Mouse (Mus musculus): Measurements from ENCODE around the gene Tbc1d1.

Tbc1d1 gene

GRCm38 (mm10) chr5:64155861-64156550, at the start of gene Tbc1d1:
TSS of gene Tbc1d1 (plus strand) at chr5:64156305.
- DNase-seq (ENCODE audit: low read depth), result no peak

- no peak for DNase-seq (ENCODE audit: low read depth)
These were observed 48.4 kb upstream of the Tbc1d1 start for GRCm38 (mm10) chr5:64107596-64108289.

DNA sequence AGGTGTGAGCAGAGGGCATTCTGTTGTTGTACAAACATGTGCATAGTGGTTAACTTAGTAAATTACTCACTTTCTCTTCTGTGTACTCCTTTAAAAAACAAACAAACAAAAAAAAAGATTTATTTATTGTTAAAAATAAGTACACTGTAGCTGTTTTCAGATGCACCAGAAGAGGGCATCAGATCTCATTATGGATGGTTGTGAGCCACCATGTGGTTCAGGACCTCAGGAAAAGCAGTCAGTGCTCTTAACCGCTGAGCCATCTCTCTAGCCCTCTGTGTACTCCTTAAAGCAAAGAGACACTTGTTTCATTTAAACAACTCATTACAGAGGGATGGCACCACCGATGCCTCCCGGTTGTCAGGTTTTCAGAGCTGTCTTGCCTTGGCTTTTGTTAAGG, 46.9 kb upstream of the Tbc1d1 start:
- no peak for DNase-seq (ENCODE audit: low read depth)

GRCm38 (mm10) chr5:64112360-64112759, 43.7 kb upstream of the Tbc1d1 start:
- peak; percentile 86 for DNase-seq (ENCODE audit: low read depth)

DNA sequence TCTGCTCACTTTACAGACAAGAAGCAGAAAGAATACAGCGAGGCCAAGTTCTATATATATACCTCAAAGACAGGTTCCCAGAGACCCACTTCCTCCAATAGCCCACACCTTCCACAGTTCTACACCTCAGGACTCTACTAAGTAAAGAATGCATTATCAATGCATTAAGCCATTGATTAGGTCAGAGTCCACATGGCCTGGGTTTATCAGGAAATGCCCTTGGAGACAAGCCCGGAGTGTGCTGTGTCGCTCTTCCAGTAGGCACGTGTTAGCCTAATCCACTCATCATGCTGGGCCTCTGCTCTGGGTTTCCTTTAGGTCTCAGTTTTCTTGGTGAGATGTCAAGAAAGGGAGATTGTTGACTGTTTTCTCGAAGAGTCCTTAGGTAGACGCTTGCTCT, 41.9 kb upstream of the Tbc1d1 start:
- DNase-seq (ENCODE audit: low read depth), result no peak

DNA sequence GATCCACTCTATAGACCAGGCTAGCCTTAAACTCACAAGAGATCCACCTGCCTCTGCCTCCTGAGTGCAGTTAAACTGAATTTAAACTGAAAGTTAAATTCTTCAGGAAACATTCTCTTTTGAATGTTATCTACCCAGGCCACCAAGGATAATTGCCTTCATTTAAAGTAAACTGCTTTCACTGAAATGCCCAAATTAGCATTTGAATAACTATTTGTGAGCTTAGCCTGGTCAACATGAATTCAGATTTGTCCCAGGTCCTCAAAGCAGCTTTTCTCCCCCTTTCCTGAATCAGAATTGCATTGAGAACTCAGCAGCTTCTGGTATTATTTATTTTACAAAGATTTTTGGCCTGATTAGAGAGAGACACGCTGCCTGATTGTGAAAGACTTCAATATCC, 38.9 kb upstream of the Tbc1d1 start:
- DNase-seq (ENCODE audit: low read depth), result no peak

DNA sequence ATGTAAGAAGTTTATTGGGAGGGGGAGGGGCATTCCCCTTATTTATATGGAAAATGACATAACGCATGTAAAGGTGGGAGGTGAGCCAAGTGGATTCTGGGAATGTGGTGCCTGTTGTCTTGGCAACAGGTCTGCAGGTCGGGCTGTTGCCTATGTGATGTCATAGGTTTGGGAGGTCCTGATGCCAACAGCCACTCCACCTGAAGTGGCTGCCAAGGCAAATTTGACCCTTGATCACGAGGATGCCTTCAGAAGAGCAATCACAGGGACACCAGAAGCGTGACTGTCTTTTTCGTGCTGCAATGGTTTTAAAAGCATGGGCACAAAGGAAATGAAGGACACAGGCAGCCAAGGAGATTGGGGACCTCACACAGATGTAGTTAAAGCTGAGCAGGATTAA, 30.3 kb upstream of the Tbc1d1 start:
- no peak for DNase-seq (ENCODE audit: low read depth)

- no peak for DNase-seq (ENCODE audit: low read depth)
These were observed 24.6 kb upstream of the Tbc1d1 start for GRCm38 (mm10) chr5:64131550-64131949.

DNA sequence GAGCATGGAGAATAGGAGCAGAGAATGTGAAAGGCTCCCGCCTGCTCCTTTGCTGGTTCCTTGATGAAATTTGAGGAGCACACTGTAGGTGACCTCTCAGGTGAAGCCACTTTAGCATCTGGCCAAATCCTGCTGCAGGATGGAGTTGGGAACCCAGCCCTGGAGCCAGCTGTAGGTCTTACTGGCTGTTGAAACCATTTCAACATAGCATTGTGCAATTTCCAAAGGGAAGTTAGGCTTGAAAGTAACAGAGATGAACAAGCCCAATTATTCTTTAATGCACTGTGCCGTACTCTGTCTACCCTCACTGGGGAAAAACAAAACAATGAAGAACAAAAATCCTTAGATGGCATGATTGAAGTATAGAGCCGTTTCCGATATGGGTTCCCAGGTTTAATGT, 22.2 kb upstream of the Tbc1d1 start:
- no peak for DNase-seq (ENCODE audit: low read depth)

- no peak for DNase-seq (ENCODE audit: low read depth)
These were observed 19.8 kb upstream of the Tbc1d1 start for GRCm38 (mm10) chr5:64136325-64136724.

DNA sequence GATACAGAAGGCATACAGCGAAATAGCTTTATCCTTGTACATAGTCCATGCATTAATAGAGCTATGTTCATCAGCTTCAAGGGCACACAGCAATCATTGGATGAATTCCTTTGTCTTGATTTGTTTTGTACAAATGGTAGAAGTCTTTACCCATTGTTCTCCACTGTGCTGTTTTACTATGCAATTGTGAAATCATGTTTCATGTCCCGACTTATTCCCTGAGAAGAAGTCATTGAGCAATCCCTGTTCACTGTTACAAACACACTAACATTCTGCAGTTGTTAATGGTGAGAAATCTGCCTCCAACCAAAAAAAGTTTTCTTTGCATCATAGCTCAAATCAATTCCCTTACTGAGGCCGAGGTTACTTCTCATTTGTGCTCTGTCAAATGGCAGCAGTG, 15.9 kb upstream of the Tbc1d1 start:
- peak; percentile 32 for DNase-seq (ENCODE audit: low read depth)

DNA sequence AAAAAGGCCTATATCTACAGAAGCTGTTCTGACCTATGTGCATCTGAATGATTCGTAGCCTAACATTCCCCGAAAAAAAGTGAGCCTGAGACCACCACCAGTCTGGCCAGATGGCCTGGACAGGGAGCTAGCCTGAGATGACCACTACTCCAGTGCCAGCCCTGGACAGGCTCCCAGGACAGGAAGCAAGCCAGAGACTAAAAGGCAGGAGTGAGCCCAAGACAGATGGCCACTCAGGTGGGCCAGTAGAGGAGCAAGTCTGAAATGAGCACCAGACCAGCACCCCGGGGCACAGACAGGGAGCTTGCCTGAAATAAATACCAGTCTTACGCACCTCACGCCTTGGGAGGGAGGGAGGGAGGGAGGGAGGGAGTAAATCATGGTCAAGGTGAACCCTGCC, 11.8 kb upstream of the Tbc1d1 start:
- no peak for DNase-seq (ENCODE audit: low read depth)

- no peak for DNase-seq (ENCODE audit: low read depth)
These were observed 9.6 kb upstream of the Tbc1d1 start for GRCm38 (mm10) chr5:64146384-64147005.

GRCm38 (mm10) chr5:64149184-64150127, 6.6 kb upstream of the Tbc1d1 start:
- no peak for DNase-seq (ENCODE audit: low read depth)

- DNase-seq (ENCODE audit: low read depth), result no peak
These were observed 2.8 kb upstream of the Tbc1d1 start for GRCm38 (mm10) chr5:64153319-64153718.

- DNase-seq (ENCODE audit: low read depth), result no peak
These were observed 474 bp downstream of the Tbc1d1 start for GRCm38 (mm10) chr5:64156579-64156978.

- DNase-seq (ENCODE audit: low read depth), result no peak
These were observed 1.8 kb downstream of the Tbc1d1 start for GRCm38 (mm10) chr5:64157926-64158325.

- no peak for DNase-seq (ENCODE audit: low read depth)
These were observed 2.4 kb downstream of the Tbc1d1 start for GRCm38 (mm10) chr5:64158501-64158900.

DNA sequence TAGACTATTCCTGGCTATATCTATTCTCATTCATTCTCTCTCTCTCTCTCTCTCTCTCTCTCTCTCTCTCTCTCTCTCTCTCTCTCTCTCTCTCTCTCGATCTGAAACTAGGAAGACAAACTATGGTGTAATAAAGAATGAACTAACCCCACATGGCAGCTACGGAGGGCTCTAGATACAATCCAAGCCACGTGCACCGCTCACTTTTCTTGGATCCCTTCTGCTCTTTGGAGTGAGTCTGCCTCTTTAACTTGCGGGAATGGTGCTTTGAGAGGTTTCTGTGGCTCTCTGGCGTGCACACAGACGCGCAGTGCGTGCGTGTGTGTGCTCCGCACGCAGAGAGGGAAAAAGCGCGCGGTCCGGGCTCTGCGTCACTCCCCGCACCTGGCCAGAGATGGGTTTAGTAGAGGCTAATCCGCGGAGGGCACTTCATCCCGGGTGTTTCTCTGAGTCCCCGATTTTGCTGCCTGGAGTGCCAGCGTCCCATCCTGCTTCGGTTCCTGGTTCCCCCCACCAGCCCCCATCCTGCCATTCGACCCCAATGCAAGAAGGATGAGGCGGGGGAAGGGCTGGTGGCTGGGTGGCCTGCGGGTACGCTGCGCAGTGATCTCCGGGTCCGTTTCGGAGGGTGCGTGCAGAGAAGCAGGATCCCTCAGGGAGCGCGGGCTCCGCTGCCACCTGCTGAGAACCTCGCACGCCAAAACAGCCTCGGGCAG, 3.1 kb downstream of the Tbc1d1 start:
- DNase-seq (ENCODE audit: low read depth), result no peak

DNA sequence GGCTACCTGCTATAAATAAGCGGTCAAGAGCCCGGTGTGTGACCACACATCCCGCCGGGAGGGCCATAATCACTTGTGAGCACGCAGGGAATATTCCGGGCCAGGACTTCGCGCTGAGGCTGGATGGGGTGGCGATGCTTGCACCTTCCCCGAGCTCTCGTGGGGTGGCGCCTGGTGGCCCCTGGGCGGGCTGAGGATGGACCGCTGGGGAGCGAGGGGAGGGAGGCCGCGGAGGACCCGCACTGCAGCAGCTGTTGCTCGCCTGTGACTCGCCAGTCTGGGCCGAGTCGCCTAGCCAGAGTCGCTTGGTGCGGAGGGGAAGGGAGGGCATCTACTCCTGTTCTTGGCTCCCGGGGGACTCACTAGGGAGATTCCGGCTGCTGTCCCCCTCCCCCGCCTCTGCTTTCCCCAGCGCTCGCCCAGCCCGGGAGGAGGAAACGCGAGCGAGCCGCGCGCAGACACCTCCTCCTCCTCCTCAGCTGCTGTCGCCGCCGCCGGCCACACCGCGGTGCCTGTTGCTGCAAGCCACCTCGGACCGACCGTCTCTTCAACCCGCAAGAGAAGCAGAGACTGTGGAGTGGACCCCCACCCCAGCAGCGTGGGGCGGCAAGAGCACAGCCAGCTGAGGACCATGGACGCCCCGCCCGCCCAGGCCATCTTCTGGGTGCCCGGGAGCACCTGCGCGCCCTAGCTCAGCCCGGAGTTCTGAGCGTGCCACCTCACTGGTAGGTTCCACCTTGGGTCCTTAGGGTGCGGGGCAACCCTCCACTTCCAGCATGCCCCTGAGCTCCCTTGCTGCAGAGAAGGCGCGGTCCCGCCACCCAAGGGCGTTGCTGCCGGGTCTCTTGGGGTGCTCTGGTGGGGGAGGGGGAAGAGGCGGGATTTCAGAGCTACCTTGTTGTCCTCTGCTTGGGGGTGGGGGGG, 3.9 kb downstream of the Tbc1d1 start:
- DNase-seq (ENCODE audit: low read depth), result no peak

Measured in fibroblast of lung, adult 2 months (primary cell).